Mouse (Mus musculus) stomach, embryonic 15.5 days (tissue): ENCODE results near the gene Dis3l2. TPM values are rescaled to one million over a fixed set of nuclear protein-coding genes. Genes with fewer than 3 reads are reported as not detected.

Source experiments
- ATAC-seq: fragments of 200-750 bp; cut with Nextera tagmentation; 2 replicates; pipeline ENCODE4 v1.8.0; 2017; ENCODE audit warnings: low read depth, moderate number of reproducible peaks, moderate TSS enrichment; ENCODE audit not compliant: insufficient read depth, low FRiP score
- H3K27ac ChIP-seq: fragments of 300-500 bp; sonication (generic); 2 replicates; pipeline ENCODE4 v1.5.1; 2015; ENCODE audit warnings: mild to moderate bottlenecking, inconsistent platforms
- H3K27me3 ChIP-seq: fragments of 300-500 bp; sonication (generic); replicated peaks from 2 replicates; pipeline ENCODE4 v1.6.1; 2015; ENCODE audit warnings: inconsistent platforms
- H3K36me3 ChIP-seq: fragments of 300-500 bp; sonication (generic); 2 replicates; pipeline ENCODE4 v1.6.1; 2015; ENCODE audit warnings: inconsistent platforms
- H3K4me1 ChIP-seq: fragments of 300-500 bp; sonication (generic); 2 replicates; pipeline ENCODE4 v1.6.1; 2015; ENCODE audit warnings: inconsistent platforms
- H3K4me2 ChIP-seq: fragments of 300-500 bp; sonication (generic); 2 replicates; pipeline ENCODE4 v1.6.1; 2015; ENCODE audit warnings: mild to moderate bottlenecking, inconsistent platforms
- H3K4me3 ChIP-seq: fragments of 300-500 bp; sonication (generic); replicated peaks from 2 replicates; pipeline ENCODE4 v1.5.1; 2015; ENCODE audit warnings: inconsistent platforms
- H3K9ac ChIP-seq: fragments of 300-500 bp; sonication (generic); 2 replicates; pipeline ENCODE4 v1.6.1; 2015; ENCODE audit warnings: inconsistent platforms
- H3K9me3 ChIP-seq: fragments of 300-500 bp; sonication (generic); 2 replicates; pipeline ENCODE4 v1.6.1; 2016; ENCODE audit warnings: inconsistent platforms
- WGBS: fragments of 180-500 bp; shearing (Covaris S2); methylation state at CpG from one replicate; pipeline ENCODE4 v1.1.7; 2015; 5-methylcytosine and 5-hydroxymethylcytosine counted together
- polyA plus RNA-seq: library from polyadenylated mRNA; unstranded; fragments of >200 nt; fragmentation: Nextera tagmentation; extraction: Ambion mirVana; gene quantifications from 2 replicates; pipeline ENCODE4 v1.2.1, GENCODE M21; 2015

Gene Dis3l2
- polyA plus RNA-seq, 1 experiment from 2014 or later: 18.9 TPM

DNA sequence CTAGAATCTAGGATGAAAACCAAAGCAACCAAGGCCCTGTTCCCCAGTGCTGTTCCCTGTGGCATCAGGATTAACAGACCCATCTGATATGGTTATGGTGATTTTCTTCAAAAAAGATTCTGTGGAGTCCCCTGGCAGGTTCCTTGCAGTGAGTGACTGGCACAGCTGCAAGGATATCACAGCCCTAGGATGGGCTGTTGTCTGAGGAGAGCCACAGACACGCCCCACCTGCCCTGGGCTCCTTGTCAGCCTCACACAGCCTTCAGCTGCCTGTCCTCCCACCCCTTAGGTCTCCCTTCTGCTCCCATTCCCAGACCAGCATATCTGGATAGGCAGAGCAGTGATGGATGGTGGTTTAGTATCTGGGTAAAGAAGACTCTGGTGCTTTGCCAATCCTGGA, 347.1 kb downstream of the Dis3l2 start:
- Histone ChIP-seq H3K4me1 (no peaks in the 10 kb centered on the region), H3K4me2 (no peak overlapping the region), H3K4me3 (no peak overlapping the region), H3K9ac (no peak overlapping the region), H3K9me3 (no peaks in the 10 kb centered on the region), H3K27ac (no peak overlapping the region), H3K27me3 (no peaks in the 10 kb centered on the region), H3K36me3 (peaks cover 9% of the 10 kb centered on the region; the same call in 1 of the 2 replicates)
- 57% methylated on average over 1 of the region's 1 CpGs for WGBS
- no peak for ATAC-seq

DNA sequence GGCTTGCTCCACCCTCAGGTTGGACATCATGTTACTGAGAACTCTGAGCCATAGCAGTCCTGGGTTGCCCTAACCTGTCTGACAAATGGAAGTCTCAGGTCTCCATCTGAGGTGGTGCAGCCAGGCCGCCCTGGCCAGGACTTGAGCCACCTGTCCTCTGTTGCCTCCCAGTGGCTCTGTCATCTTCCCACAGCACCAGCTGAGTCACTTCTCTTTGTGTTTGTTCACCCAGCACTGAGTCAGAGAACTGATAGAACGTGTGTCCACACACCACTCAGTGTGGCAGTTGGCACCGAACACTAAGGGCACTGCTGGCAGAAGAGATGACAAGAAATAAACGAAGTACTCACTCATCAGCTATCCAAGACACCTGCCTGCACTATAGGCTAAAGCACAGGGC, 347.8 kb downstream of the Dis3l2 start:
- no peaks in the 10 kb centered on the region for H3K4me1 ChIP-seq
- H3K27me3 ChIP-seq: no peaks in the 10 kb centered on the region
- H3K4me2 ChIP-seq: no peak overlapping the region
- H3K9me3 ChIP-seq: no peaks in the 10 kb centered on the region
- ATAC-seq: no peak
- H3K36me3 ChIP-seq: peaks cover 8% of the 10 kb centered on the region; the same call in 1 of the 2 replicates
- no peak overlapping the region for H3K9ac ChIP-seq
- H3K4me3 ChIP-seq: no peak overlapping the region
- WGBS: 76% methylated on average over 4 of the region's 4 CpGs
- no peak overlapping the region for H3K27ac ChIP-seq

DNA sequence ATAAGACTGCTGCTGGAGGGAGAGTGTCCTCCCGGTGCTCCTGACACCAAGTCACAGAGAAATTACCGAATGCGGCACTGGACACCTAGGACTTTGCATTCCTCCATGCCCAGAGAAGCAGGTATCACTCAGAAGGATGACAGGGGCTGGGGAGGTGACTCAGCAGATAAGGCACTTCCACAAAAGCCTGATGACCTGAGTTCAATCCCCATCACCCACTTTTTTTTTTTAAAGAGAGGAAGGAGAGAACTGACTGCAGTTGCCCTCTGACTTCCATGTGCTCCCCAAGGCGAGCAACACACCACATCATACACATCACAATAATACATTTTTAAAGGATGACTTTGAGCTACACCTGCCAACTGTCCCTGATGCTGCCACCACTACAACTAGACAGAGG, 353.5 kb downstream of the Dis3l2 start:
- no peak for ATAC-seq
- no peak overlapping the region for H3K9ac ChIP-seq
- no peaks in the 10 kb centered on the region for H3K36me3 ChIP-seq
- H3K4me3 ChIP-seq: no peak overlapping the region
- H3K4me1 ChIP-seq: no peaks in the 10 kb centered on the region
- no peaks in the 10 kb centered on the region for H3K9me3 ChIP-seq
- H3K27ac ChIP-seq: no peak overlapping the region
- no peak overlapping the region for H3K4me2 ChIP-seq
- WGBS: 75% methylated on average over 4 of the region's 4 CpGs
- no peaks in the 10 kb centered on the region for H3K27me3 ChIP-seq

- H3K9ac ChIP-seq: no peak overlapping the region
- H3K4me2 ChIP-seq: no peak overlapping the region
- WGBS: 73% methylated on average over 8 of the region's 8 CpGs
- H3K4me3 ChIP-seq: no peak overlapping the region
- H3K4me1 ChIP-seq: no peaks in the 10 kb centered on the region
- no peak overlapping the region for H3K27ac ChIP-seq
- no peaks in the 10 kb centered on the region for H3K27me3 ChIP-seq
- no peaks in the 10 kb centered on the region for H3K36me3 ChIP-seq
- H3K9me3 ChIP-seq: no peaks in the 10 kb centered on the region
- no peak for ATAC-seq
Measured at GRCm38 (mm10) chr1:87059042-87059665, 355.5 kb downstream of the Dis3l2 start.

- H3K27me3 ChIP-seq: no peaks in the 10 kb centered on the region
Measured at GRCm38 (mm10) chr1:87060913-87061312, 357.3 kb downstream of the Dis3l2 start.

DNA sequence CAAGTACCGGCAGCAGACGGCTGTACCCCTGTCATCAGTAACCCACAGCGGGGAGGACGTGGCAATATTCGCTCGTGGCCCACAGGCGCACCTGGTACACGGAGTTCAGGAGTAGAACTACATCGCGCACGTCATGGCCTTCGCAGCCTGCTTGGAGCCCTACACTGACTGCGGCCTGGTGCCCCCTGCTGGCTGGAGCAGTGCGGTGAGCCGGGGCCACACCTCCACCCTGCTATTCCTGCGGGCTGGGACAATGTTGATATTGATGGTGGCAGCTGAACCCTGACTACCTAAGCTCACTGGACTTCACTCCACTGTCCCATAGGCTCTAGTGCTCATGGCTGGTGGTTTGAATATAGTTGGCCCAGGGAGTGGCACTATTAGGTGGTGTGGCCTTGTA, 367.1 kb downstream of the Dis3l2 start:
- H3K27me3 ChIP-seq: no peaks in the 10 kb centered on the region
- H3K4me1 ChIP-seq: 0 out of 2 replicates have a peak, but pooled peaks cover 2% of the 10 kb centered on the region
- no peak overlapping the region for H3K4me3 ChIP-seq
- peak; percentile 51 for ATAC-seq
- no peak overlapping the region for H3K4me2 ChIP-seq
- H3K27ac ChIP-seq: no peak overlapping the region
- no peaks in the 10 kb centered on the region for H3K9me3 ChIP-seq
- WGBS: 53% methylated on average over 16 of the region's 16 CpGs
- no peaks in the 10 kb centered on the region for H3K36me3 ChIP-seq
- no peak overlapping the region for H3K9ac ChIP-seq

More at GRCm38 (mm10) chr1:87060913-87061312, 357.3 kb downstream of the Dis3l2 start:
- H3K9me3 ChIP-seq: no peaks in the 10 kb centered on the region
- no peaks in the 10 kb centered on the region for H3K36me3 ChIP-seq
- no peak overlapping the region for H3K4me2 ChIP-seq
- no peak overlapping the region for H3K9ac ChIP-seq
- ATAC-seq: no peak
- H3K4me1 ChIP-seq: no peaks in the 10 kb centered on the region
- H3K27ac ChIP-seq: no peak overlapping the region
- H3K4me3 ChIP-seq: no peak overlapping the region

- Histone ChIP-seq H3K4me1 (0 out of 2 replicates have a peak, but pooled peaks cover 2% of the 10 kb centered on the region), H3K27me3 (no peaks in the 10 kb centered on the region), H3K9ac (no peak overlapping the region), H3K9me3 (no peaks in the 10 kb centered on the region), H3K27ac (no peak overlapping the region), H3K36me3 (no peaks in the 10 kb centered on the region), H3K4me2 (no peak overlapping the region), H3K4me3 (no peak overlapping the region)
- 79% methylated on average over 8 of the region's 8 CpGs for WGBS
- no peak for ATAC-seq
Measured at GRCm38 (mm10) chr1:87073776-87074175, 370.2 kb downstream of the Dis3l2 start.

DNA sequence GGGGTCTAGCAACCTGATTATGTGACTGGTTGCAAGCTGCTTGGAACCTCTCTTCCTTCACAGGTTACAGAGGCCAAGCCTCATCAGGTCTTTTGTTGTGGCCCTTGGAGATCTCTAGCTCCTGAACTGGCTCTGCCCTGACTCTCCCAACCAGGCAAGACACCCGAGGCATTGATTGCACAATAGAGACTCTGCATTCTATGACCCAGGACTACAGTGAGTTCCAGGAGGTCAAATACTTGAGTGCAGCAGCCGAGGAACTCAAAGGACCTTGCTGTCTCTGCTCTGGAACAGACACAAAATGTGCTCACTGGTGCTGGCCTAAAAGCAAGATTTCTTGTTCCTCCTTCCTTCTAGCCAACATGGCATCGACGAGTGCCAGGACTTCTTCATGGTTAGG, 382.6 kb downstream of the Dis3l2 start:
- Histone ChIP-seq H3K4me2 (no peak overlapping the region), H3K9ac (no peak overlapping the region), H3K27ac (no peak overlapping the region), H3K4me1 (no peaks in the 10 kb centered on the region), H3K4me3 (no peak overlapping the region), H3K36me3 (no peaks in the 10 kb centered on the region), H3K9me3 (no peaks in the 10 kb centered on the region), H3K27me3 (no peaks in the 10 kb centered on the region)
- no peak for ATAC-seq
- WGBS: 58% methylated on average over 4 of the region's 4 CpGs

DNA sequence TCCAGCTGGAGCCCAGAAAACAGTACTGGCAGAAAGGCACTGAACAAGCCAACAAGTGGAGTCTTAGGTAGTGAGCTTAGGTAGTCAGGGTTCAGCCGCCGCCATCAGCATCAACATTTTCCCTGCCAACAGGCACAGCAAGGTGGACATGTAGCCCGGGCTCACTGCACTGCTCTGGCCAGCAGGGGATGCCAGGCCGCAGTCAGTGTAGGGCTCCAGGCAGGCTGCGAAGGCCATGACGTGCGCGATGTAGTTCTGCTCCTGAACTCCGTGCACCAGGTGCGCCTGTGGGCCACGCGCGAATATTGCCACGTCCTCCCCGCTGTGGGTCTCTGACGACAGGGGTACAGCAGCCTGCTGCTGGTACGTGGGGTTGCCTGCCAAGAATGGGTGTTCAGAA, 383.4 kb downstream of the Dis3l2 start:
- H3K4me3 ChIP-seq: no peak overlapping the region
- WGBS: 77% methylated on average over 17 of the region's 17 CpGs
- no peak for ATAC-seq

DNA sequence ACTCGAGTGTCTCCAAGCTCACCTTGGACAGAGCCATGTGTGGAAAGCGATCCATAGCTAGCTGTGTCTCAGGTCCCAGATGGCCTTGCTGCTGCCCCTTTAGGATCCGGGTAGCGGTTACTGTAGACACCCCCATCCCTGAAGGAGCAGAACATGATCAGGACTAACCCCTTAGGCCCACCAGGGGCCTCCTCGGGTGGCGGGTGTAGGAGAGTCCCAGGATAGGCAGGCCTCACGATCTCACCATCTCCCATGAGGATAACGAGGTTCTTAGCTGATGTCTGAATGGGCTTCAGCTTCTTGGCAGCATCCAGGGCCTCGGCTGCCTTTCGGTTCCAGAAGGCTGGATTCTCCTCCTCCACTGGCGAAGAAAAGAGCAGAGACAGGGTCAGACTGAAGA, 385.6 kb downstream of the Dis3l2 start:
- H3K27ac ChIP-seq: no peak overlapping the region
- no peak overlapping the region for H3K4me2 ChIP-seq
- ATAC-seq: no peak
- H3K9ac ChIP-seq: no peak overlapping the region
- no peaks in the 10 kb centered on the region for H3K9me3 ChIP-seq
- WGBS: 90% methylated on average over 11 of the region's 11 CpGs
- H3K27me3 ChIP-seq: no peaks in the 10 kb centered on the region
- H3K4me1 ChIP-seq: no peaks in the 10 kb centered on the region
- H3K4me3 ChIP-seq: no peak overlapping the region
- no peaks in the 10 kb centered on the region for H3K36me3 ChIP-seq

More for the DNA sequence above, 383.4 kb downstream of the Dis3l2 start:
- Histone ChIP-seq H3K9ac (no peak overlapping the region), H3K27ac (no peak overlapping the region), H3K4me2 (no peak overlapping the region), H3K4me1 (no peaks in the 10 kb centered on the region), H3K36me3 (no peaks in the 10 kb centered on the region), H3K9me3 (no peaks in the 10 kb centered on the region), H3K27me3 (no peaks in the 10 kb centered on the region)

GRCm38 (mm10) chr1:87089828-87090227, 386.2 kb downstream of the Dis3l2 start, which contains the start of gene Alppl2:
Gene Alppl2 (minus strand): TSS chr1:87089928.
- no peak within 1 kb of the TSS for H3K9ac ChIP-seq
- H3K4me2 ChIP-seq: no peak within 1 kb of the TSS
- no peaks in the 10 kb centered on the region for H3K9me3 ChIP-seq
- no peaks in the 10 kb centered on the region for H3K27me3 ChIP-seq
- 78% methylated on average over 4 of the region's 4 CpGs for WGBS
- H3K4me3 ChIP-seq: no peak within 1 kb of the TSS
- H3K36me3 ChIP-seq: no peaks in the 10 kb centered on the region
- H3K27ac ChIP-seq: no peak within 1 kb of the TSS
- no peak for ATAC-seq
- no peaks in the 10 kb centered on the region for H3K4me1 ChIP-seq

- Histone ChIP-seq H3K9ac (no peak overlapping the region), H3K4me2 (no peak overlapping the region), H3K27me3 (0 out of 2 replicates have a peak, but pooled peaks cover 4% of the 10 kb centered on the region), H3K36me3 (no peaks in the 10 kb centered on the region), H3K4me1 (no peaks in the 10 kb centered on the region), H3K4me3 (no peak overlapping the region), H3K27ac (no peak overlapping the region), H3K9me3 (no peaks in the 10 kb centered on the region)
- 80% methylated on average over 8 of the region's 8 CpGs for WGBS
- no peak for ATAC-seq
Measured at GRCm38 (mm10) chr1:87095642-87096041, 392.0 kb downstream of the Dis3l2 start.
